Mouse (Mus musculus): ENCODE measurements around the gene Gfod1.

- TF ChIP-seq CTCF (IDR thresholded peaks at IDR 0.05; ENCODE audit: borderline replicate concordance, control insufficient read depth, extremely low read depth, insufficient read depth, low read length, poor library complexity), result no peak
- TF ChIP-seq POLR2A (IDR thresholded peaks at IDR 0.05; ENCODE audit: control insufficient read depth, extremely low read depth, insufficient read depth, low read length, poor library complexity), result no peak
Observed at GRCm38 (mm10) chr13:43338001-43338400, 34.0 kb upstream of the Gfod1 start.
